ENCODE assay signal across 8 mouse cellular contexts in the genomic region with DNA sequence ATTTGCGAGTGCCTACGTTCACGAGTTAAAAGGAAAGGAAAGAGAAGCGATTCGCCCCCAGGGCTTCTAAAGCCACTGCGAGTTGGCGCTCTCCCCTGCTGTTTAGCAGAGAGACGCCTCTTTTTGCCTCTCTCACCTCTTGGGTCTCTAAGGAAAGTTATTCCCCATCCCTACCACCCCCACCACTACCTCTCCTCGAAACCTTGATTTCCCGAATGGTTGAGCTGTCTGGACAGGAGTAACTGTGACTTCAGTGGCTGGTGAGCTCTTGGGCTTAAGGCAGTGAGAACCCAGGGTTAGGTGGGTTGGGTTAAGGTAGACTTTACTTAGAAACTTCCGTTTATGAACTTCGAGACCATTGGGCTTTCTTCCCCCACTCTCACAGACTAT. TPM values are rescaled to one million over a fixed set of nuclear protein-coding genes. Genes with fewer than 3 reads are reported as not detected.
A peak's percentile ranks its signal among the peaks of the same experiment; 100 is the strongest.
DNase-seq lines count a peak whose midpoint lies in the region; ATAC-seq and TF ChIP-seq lines count a peak whose summit lies in the region.

No protein-coding gene starts in this region.

- H3K4me2 ChIP-seq in heart, embryonic 12.5 days = peak overlapping the region; percentile 81

- H3K79me2 ChIP-seq in MEL (ENCODE audit: control insufficient read depth, insufficient read depth, low read length, poor library complexity) = peaks cover 11% of the 10 kb centered on the region

- H3K36me3 ChIP-seq in heart, embryonic 12.5 days = peaks cover 5% of the 10 kb centered on the region; the same call in 1 of the 2 replicates
- peaks cover 0 to 13% of the 10 kb centered on the region in 2 experiments; a peak in 3 of 4 replicates for H3K36me3 ChIP-seq in MEL (ENCODE audit: control insufficient read depth in 1 of 2, insufficient read depth in 2 of 2, low read length in 2 of 2)

- TF ChIP-seq EP300 in MEL (IDR thresholded peaks at IDR 0.05; ENCODE audit: low read depth in 1 of 2, low read length in 2 of 2) = no peak

- TF ChIP-seq POLR2A in MEL (IDR thresholded peaks at IDR 0.05; ENCODE audit: control insufficient read depth in 1 of 2, insufficient read depth in 1 of 2, low read depth in 1 of 2, low read length in 2 of 2, poor library complexity in 1 of 2) = 0 out of 4 replicates have a peak, but pooled peaks of 1 of the 2 experiments have one; percentile 8

- peak overlapping the region; percentile 81 for H3K9ac ChIP-seq in heart, embryonic 12.5 days
- H3K9ac ChIP-seq in MEL (ENCODE audit: control insufficient read depth, low read depth, low read length, poor library complexity, severe bottlenecking) = peak overlapping the region; percentile 78

- TF ChIP-seq RAD21 in MEL (IDR thresholded peaks at IDR 0.05; ENCODE audit: low read depth, low read length) = no peak

- peak overlapping the region; percentile 51; the same call in 1 of the 2 replicates for H3K27ac ChIP-seq in heart, embryonic 12.5 days (ENCODE audit: poor library complexity, severe bottlenecking)
- H3K27ac ChIP-seq in MEL (ENCODE audit: control insufficient read depth, low read depth, low read length) = peak overlapping the region; percentile 23

- peak; percentile 40 for ATAC-seq in heart, embryonic 12.5 days (ENCODE audit: insufficient number of reproducible peaks, low FRiP score)
- peak; percentile 40 to 61 for ATAC-seq in hematopoietic stem cell, adult 5-6 weeks (replicated peaks in 1 of 2; ENCODE audit: insufficient read depth in 1 of 2, low FRiP score in 2 of 2, low TSS enrichment in 1 of 2, low read depth in 1 of 2, poor library complexity in 2 of 2, severe bottlenecking in 2 of 2)
- ATAC-seq in megakaryocyte progenitor cell, adult 5-6 weeks (replicated peaks; ENCODE audit: poor library complexity) = peak; percentile 42

- 0% methylated on average over 12 of the region's 12 CpGs for WGBS in heart, embryonic 12.5 days

- H3K27me3 ChIP-seq in heart, embryonic 12.5 days (replicated peaks) = no peaks in the 10 kb centered on the region
- no peaks in the 10 kb centered on the region for H3K27me3 ChIP-seq in MEL (ENCODE audit: control insufficient read depth in 1 of 2, insufficient read depth in 2 of 2, low read length in 2 of 2)

- no peak for TF ChIP-seq CTCF in MEL (IDR thresholded peaks at IDR 0.05 in 2 of 3, conservative IDR thresholded peaks at IDR 0.05 in 1 of 3; ENCODE audit: control insufficient read depth in 1 of 3, insufficient read depth in 1 of 3, low read depth in 2 of 3, low read length in 3 of 3, poor library complexity in 1 of 3, severe bottlenecking in 1 of 3)

- DNase-seq in heart, adult 8-10 months (ENCODE audit: low spot score) = no peak
- no peak for DNase-seq in MEL (ENCODE audit: low read depth, low spot score)
- DNase-seq in retina, embryonic 14.5 days (ENCODE audit: low spot score) = no peak
- no peak for DNase-seq in cerebellum, postnatal 36 days
- no peak for DNase-seq in spleen, adult 18-20 months

- H3K4me1 ChIP-seq in heart, embryonic 12.5 days (replicated peaks) = no peaks in the 10 kb centered on the region; the same call in 1 of the 2 replicates
- H3K4me1 ChIP-seq in MEL (ENCODE audit: control insufficient read depth in 1 of 2, insufficient read depth in 2 of 2, low read length in 2 of 2) = peaks cover 2 to 3% of the 10 kb centered on the region in 2 experiments; a peak in 2 of 4 replicates

- H3K9me3 ChIP-seq in heart, embryonic 12.5 days (replicated peaks) = no peaks in the 10 kb centered on the region
- no peaks in the 10 kb centered on the region for H3K9me3 ChIP-seq in MEL (replicated peaks; ENCODE audit: insufficient read depth, low read length)

- peak overlapping the region; percentile 82 for H3K4me3 ChIP-seq in heart, embryonic 12.5 days
- H3K4me3 ChIP-seq in MEL (ENCODE audit: control insufficient read depth in 1 of 2, insufficient read depth in 1 of 2, low read depth in 2 of 2, low read length in 2 of 2) = peak overlapping the region; percentile 94 to 95

TF ChIP-seq in MEL, 35 proteins besides CTCF, POLR2A, EP300 and RAD21:
- TF ChIP-seq JUND (IDR thresholded peaks at IDR 0.05; ENCODE audit: low read depth, low read length) = no peak
- TF ChIP-seq CHD1 (IDR thresholded peaks at IDR 0.05; ENCODE audit: low read depth, low read length) = no peak
- no peak for TF ChIP-seq USF1 (IDR thresholded peaks at IDR 0.05; ENCODE audit: low read depth, low read length)
- no peak for TF ChIP-seq GABPA (IDR thresholded peaks at IDR 0.05; ENCODE audit: low read depth, low read length)
- peak; percentile 36; the same call in 1 of the 2 replicates for TF ChIP-seq MXI1 (IDR thresholded peaks at IDR 0.05; ENCODE audit: low read depth, low read length)
- TF ChIP-seq ZC3H11A (IDR thresholded peaks at IDR 0.05; ENCODE audit: low read depth, low read length) = no peak
- TF ChIP-seq GATA1 (IDR thresholded peaks at IDR 0.05; ENCODE audit: low read depth, low read length) = no peak
- no peak for TF ChIP-seq ZKSCAN1 (IDR thresholded peaks at IDR 0.05; ENCODE audit: low read depth, low read length)

RNA-seq across cellular contexts. Expression of a gene that starts 0.3 kb away (rescaled TPM):
- 104 and 111 TPM in 2 replicates for polyA plus RNA-seq in heart, embryonic 12.5 days (2016; fragmentation: Nextera tagmentation; extraction: Ambion mirVana)
- total RNA-seq in heart, adult 8-10 months (2022) = 100 to 1,000 TPM in 2 of 4 experiments, 10 to 100 TPM in 2; 84.0 to 103 (median 99.7) TPM
- 49.8 and 55.4 TPM in 2 replicates for total RNA-seq in MEL (2012; rRNA removed)
- polyA plus RNA-seq in MEL (2012; ENCODE audit: insufficient read depth in 1 of 2, insufficient read length in 2 of 2, low read depth in 1 of 2, low replicate concordance in 2 of 2, missing spikeins in 1 of 2) = 100 to 1,000 TPM in 1 of 2 experiments, 10 to 100 TPM in 1; 44.7 to 156 TPM
- 47.7 and 52.5 TPM in 2 replicates for total RNA-seq in hematopoietic stem cell, adult 5-6 weeks (2017)
- 55.0 and 74.3 TPM in 2 replicates for total RNA-seq in megakaryocyte progenitor cell, adult 5-6 weeks (2015)
- 50.6 and 56.1 TPM in 2 replicates for total RNA-seq in megakaryocyte progenitor cell, adult 5-6 weeks (2017)

RNA-seq across cellular contexts. Expression of a gene that starts 0.4 kb away (rescaled TPM):
- 20.7 and 22.6 TPM in 2 replicates for polyA plus RNA-seq in heart, embryonic 12.5 days (2016; fragmentation: Nextera tagmentation; extraction: Ambion mirVana)
- total RNA-seq in heart, adult 8-10 months (2022) = 10 to 100 TPM; 10.4 to 14.9 (median 13.1) TPM
- 16.0 and 17.8 TPM in 2 replicates for total RNA-seq in MEL (2012; rRNA removed)
- polyA plus RNA-seq in MEL (2012; ENCODE audit: insufficient read depth in 1 of 2, insufficient read length in 2 of 2, low read depth in 1 of 2, low replicate concordance in 2 of 2, missing spikeins in 1 of 2) = 10 to 100 TPM in 1 of 2 experiments, not detected in 1; 15.8 TPM
- total RNA-seq in hematopoietic stem cell, adult 5-6 weeks (2017) = 17.5 and 25.2 TPM in 2 replicates
- 20.2 and 24.0 TPM in 2 replicates for total RNA-seq in megakaryocyte progenitor cell, adult 5-6 weeks (2015)
- total RNA-seq in megakaryocyte progenitor cell, adult 5-6 weeks (2017) = 11.4 and 16.0 TPM in 2 replicates
